Mouse (Mus musculus) sigmoid colon, adult 10 weeks (tissue): Measurements from ENCODE around the gene Efhc2. TPM values are rescaled to one million over a fixed set of nuclear protein-coding genes. Genes with fewer than 3 reads are reported as not detected.

Source experiments
- polyA plus RNA-seq: library from polyadenylated mRNA; stranded (reverse); fragments of 350-450 nt; fragmentation: Illumina TruSeq; extraction: RNeasy Lipid Tissue Mini Kit (QIAGEN cat#74804); gene quantifications from one replicate; pipeline ENCODE4 v1.2.3, GENCODE M21; 2014; ENCODE audit warnings: low read depth, low replicate concordance

Efhc2 gene
- 0.44 TPM for polyA plus RNA-seq

DNA sequence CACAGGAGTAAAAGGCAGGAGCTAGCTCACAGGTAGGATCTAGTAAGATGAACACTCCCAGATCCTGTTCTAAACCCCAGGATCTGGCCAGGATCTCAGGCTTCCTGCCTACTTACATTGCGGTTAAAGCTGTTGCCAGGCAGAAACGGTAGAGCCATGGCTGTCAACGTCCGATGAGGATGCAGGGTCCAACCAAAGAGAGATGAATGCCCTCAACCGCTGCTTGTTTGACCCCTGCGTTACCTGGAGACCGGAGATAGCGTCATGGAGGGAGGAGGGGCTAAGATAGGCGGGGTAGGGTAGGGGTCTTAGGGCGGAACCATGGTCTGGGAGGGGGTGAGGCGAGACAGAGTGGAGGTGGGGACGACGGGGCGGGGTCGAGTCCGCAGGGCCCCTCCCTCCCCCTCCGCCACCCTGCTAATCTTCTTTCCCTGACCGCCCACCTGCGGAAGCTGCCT lies at the start of gene Efhc2:
Gene Efhc2 (minus strand): TSS at position 243 of the 458 bp plus-strand sequence.

